Mouse (Mus musculus) gastrocnemius, postnatal 36 days (tissue): ENCODE results near the gene Utrn. TPM values are rescaled to one million over a fixed set of nuclear protein-coding genes. Genes with fewer than 3 reads are reported as not detected.

Experiments
- DNase-seq, 2 experiments: peaks; one replicate each; pipeline ENCODE4 v3.0.0; 2022
- intact Hi-C: fragments of 180-260 bp; cut with DNase I; formaldehyde crosslinking; loops from one replicate; pipeline ENCODE4 v1.15.1; 2025
- total RNA-seq, 2 experiments: library from RNA; stranded (reverse); gene quantifications; 2 replicates each; pipeline ENCODE4 v1.2.3; 2021

Utrn gene
- total RNA-seq, 2 experiments from 2014 or later, result 21.8 to 21.9 TPM

DNA sequence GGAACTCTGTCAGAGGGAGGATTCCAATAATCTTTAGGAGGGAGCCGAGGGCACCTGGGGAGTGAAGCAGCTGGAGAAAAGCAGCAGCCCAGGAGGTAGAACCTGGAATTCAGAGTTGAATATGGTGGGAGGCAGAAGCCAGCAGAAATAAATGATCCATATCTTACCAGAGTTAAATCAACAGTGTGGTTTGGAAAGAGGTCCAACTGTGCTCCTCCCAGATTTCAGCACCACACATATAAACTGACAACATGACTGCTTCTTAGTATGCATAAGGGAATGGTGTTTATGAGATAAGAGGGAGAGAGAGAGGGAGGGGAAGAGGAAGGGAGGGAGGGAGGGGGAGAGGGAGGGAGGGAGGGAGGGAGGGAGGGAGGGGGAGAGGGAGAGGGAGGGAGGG, 163.2 kb downstream of the Utrn start:
- intact Hi-C loops, result no loop called here
- no peak for DNase-seq

DNA sequence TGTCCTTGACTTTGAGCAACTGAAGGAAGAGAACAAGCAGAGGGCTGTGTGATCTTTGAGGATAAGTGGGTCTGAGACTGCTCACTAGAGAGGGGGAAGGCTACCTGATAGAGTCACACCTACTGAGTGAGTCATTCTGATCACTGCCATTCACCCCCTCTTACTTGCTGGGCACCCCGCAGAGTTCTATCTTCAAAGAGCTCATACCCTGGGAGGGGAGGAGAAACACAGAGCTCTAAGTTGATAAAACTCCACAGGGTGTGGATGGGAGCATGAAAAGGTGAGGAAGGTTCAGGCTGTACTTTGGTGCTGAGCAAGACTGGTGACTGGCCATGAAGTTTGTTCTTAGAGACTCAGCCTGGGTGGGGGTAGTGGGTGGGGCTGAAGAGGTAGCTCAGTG, 164.9 kb downstream of the Utrn start:
- no peak for DNase-seq
- intact Hi-C loops, result no loop called here

DNA sequence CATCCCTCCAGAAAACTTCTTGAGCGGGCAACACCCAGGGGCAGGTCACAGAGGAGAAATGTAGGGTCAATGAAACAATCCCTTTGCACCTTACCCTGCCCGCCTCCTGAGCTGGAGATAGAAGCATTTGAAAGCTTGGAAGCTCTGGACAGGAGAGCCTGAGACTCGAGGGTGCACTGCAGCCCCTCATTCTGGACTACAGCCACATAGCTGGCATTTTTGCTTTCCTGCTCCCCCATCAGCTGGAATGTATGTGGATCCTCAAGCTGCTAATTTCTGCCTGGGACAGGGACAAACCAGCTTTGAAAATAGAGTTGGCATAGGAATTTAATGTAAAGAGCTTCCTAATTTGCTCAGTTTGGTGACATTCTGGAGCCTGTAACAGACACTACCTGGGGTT, 165.6 kb downstream of the Utrn start:
- DNase-seq, result no peak
- intact Hi-C loops, result no loop called here

DNA sequence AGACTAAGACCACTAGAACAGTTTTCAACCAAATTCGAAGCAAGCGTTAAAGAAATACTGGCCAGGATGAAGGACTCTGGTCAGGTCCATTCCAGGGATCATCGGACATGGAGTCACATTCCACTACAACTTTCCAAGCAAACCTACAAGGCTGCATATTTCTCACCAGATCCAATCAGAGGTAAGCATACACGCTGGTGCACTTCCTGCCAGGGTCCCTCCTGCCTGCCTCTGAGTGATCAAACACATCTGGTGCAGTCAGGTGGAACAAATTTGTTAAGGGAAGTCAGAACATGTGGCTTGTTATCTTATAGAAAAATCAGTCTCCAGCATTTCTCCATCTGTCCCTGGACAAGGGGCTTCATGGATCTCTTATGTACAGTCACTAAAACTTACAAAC, 167.0 kb downstream of the Utrn start:
- intact Hi-C loops, result no loop called here
- DNase-seq, result no peak

DNA sequence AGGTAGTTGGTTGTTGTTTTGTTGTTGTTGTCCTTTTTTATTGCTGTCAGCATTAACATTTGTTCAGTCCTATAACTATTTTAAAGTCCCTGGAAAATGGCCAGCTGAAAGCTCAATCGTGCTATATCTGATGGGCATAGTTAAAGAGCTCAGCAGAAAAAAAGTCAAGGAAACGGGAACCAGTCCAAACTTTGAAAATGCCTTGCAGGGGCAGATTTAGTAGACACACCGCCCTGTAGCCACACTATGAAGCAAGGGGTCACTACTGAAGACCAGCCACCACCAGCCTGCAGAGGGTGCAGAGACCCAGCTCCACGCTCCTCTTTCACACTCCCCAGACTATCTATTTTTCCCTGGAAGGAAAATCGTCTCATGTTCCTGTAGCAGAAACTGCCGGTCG, 167.5 kb downstream of the Utrn start:
- intact Hi-C loops, result no loop called here
- DNase-seq, result no peak

DNA sequence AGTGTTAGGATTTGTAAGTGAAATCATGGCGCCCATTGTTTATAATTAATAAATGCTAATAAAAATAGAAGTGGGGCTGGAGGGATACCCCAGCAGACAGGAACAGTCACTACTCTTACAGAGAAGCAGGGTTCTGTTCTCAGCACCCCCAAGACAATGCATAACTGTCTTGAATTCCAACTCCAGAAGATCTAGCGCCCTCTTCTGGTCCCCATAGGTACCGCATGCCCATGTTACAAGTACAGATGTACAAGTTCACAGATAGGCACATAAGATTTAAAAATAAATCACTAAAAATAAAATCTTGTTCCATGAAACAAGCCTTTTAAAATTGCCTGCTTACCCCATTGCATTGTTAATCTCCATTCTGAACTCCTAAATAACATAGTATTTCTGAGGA, 168.6 kb downstream of the Utrn start:
- no peak for DNase-seq

DNA sequence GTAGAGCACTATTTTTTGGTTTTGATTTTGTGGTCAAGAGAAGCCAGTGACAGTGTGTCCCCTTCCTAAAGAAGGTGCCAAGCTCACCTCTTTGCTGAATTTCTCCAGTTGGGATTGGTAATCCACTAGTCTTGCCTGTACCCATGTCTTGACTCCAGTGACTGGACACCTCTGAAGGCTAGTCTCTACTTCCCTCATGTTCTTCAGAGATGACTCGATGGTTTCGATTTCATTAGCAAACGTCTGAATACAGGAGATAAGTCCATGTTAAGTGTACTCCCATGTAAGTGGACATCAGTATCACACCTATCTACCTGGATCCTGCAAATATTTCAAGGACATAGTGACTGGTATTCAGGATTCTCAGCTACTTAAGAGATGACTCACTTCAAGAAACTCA, 171.3 kb downstream of the Utrn start:
- no peak for DNase-seq
- intact Hi-C loops, result no loop called here

More for the DNA sequence above, 168.6 kb downstream of the Utrn start:
- intact Hi-C loops, result no loop called here

DNA sequence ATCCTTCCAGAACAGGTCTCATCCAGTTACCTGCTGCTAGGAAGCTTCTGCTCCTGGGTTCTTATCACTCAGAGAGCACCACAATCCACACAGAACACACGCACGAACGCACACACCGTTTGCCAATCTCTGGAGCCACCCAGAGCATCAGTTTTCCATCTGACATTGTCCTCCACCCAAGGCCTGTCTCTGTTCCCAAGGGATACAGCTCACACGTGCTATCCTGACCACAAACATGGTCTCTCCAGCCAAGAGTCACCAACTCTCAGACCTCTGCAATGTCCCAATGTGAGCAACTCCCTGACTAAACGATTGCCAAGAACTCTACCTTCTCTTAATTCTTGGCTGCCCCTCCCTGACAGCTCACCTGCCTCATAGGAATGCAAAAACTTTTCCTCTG, 172.5 kb downstream of the Utrn start:
- no peak for DNase-seq
- intact Hi-C loops, result no loop called here

DNA sequence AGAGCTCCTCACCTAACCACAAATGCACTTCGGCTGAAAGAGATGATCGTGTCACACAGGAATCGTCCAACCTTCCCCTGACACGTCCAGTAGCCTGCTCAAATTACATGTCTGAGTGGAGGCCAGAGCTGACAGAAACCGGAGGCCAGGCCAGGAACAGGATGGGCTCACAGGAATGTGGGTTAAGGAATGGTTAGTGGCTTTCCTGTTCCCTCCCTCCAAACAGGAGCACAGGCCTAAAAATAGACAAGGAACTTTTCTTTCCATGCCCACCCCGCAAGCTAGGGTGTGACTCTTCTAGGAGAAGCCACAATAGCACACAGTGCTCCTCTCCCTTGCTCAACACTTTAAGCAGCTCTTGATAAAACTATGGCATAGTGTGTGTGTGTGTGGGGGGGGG, 174.4 kb downstream of the Utrn start:
- DNase-seq, result peak; percentile 36 to 41

DNA sequence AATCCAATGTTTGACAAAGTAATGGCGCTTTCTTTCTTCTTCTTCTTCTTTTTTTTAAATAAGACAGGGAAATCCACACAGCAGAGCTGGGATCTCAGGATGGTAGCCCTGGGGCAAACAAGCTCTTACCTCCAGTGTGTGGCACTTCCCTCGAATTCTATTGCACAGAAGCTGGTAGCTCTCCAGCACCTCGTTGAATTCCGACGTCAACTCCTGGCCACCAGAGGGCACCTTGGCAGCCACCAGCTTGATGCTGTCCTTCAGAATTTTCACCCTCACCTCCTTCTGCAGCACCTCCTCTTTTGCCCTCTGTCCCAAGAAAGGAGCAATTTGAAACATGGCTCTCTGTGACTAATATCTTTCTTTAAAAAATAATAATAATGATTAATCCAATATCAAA, 178.6 kb downstream of the Utrn start:
- intact Hi-C loops, result loop anchor here (5.0 kb wide), 1 partner anchor 232 kb away; no protein-coding TSS in a partner anchor
- peak; percentile 45 to 56 for DNase-seq

More for the DNA sequence above, 174.4 kb downstream of the Utrn start:
- intact Hi-C loops, result loop anchor here (5.0 kb wide), 1 partner anchor 228 kb away; no protein-coding TSS in a partner anchor

DNA sequence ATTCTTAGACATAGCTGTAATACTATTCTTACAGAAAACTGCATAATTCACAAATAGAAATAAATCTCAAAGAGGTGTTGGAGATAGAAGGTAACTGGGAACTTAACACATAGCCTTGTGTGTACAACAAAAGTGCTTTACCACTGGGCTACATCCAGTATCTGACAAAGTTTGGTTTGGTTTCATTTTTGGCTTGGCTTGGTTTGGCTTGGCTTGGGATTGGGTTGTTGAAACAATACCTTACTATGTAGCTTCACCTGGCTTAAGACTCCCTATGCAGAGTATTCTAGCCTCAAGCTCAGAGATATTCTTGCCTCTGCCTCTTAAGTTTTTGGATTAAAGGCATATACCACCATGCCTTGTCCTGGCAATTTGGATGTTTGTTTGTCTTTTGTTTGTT, 183.5 kb downstream of the Utrn start:
- intact Hi-C loops, result loop anchor here (5.0 to 10.0 kb wide), 2 partner anchors 179 to 312 kb away; partner anchors contain the start of gene Utrn
- no peak for DNase-seq

DNA sequence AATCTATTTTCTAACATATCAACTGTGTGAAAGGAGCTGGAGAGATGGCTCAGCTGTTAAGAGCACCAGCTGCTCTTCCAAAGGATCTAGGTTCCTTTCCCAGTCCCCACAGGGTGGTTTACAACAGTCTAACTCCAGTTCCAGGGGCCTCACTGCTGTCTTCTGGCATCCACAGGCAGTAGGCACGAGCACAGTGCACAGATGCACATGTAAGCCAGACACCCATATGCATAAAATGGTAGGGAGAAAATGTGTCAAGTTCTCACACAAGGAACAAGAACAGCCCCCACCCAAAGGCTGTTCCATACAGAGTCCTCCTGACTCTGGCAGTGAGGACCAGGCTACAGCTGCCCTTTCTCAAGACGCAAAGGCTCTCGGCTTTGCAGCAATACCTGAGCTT, 185.1 kb downstream of the Utrn start:
- intact Hi-C loops, result loop anchor here (10.0 kb wide), 1 partner anchor 181 kb away; the partner anchor contains the start of gene Utrn

DNA sequence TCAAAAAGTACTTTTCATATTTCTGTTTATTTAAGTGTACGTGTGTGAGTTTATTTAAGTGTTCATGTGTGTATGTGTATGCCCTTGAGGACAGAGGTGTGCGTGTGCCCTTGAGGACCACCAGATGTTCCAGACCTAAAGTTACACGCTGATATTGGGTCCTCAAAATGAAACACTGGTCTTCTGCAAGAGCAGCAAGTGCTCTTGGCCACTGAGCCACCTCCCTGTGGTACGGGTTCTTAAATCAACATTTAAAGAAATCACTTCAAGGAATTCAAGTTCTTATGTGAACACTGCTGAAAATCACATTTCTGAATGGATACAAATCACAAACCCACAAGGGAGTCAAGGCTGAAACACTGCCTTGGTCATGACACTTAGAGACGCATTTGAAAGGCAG, 195.9 kb downstream of the Utrn start:
- intact Hi-C loops, result no loop called here
- no peak for DNase-seq

More for the DNA sequence above, 185.1 kb downstream of the Utrn start:
- no peak for DNase-seq

DNA sequence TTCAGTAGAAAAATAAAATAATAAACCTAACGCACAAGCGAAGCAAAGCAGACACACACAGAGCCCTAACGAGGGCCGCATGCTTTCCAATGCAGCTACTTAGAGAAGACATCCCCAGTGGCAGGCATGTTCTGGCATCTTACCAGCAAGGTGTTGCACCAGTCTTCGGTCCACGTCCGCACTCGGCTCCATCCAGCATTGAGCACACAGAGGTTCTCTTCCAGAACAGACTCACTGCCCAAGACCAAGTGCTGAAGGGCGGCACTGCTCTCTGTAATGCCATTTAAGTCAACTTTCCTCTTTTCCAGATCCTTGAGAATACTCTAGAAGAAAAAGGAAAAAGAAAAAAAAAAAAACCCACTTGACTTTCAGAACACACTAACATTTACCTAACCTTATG, 197.6 kb downstream of the Utrn start:
- intact Hi-C loops, result no loop called here
- DNase-seq, result no peak

DNA sequence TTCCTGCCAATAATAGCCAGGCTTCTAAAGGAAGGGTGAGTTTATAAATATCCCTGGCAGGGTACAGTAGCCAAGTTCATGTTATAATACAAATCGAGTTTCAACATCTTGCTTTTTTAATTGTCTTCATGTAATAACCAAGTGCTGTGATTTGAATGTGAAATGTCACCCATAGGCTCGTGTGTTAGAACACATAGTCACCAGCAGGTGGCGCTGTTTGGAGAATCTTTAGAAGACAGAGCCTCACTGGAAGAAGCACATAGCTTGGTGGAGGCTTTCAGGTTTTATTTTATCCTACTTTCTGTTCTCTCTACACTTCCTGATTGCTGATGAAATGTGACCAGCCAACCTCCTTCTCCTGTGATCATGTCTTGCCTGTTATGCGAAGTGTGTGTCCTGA, 207.1 kb downstream of the Utrn start:
- intact Hi-C loops, result no loop called here
- no peak for DNase-seq

DNA sequence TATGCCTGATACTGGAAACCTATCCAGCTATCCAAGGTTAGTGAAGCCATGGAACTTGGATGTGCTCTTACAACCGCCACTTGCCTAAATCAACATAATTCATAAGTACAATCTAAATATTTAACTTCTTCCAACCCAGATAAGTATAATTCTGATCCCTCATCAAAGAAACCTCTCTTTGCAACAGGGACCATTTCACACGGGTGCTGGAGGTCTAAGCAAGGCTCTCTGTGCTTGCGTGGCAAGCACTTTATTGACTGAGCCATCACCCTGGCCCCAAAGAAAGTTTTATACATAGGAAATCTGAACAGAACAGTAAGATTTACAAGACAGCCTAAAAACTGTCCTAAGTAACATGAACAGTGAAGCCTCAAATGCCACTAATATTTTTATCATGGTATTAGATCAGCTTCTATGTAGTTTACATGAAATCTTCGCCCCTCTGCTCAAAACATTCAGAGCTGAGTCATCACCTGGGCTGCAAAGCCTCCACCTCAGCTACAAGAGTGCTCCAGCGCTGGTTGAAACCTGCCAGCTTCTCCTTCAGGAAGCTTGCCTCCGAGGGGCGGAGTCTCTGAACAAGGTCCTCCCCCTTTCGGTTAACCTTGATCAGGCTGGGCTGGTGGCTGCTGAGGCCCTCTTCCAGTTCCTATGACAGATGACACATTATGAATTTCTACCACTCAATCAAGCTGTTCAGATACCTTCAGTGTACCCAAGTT, 211.0 kb downstream of the Utrn start:
- DNase-seq, result no peak
- intact Hi-C loops, result no loop called here

DNA sequence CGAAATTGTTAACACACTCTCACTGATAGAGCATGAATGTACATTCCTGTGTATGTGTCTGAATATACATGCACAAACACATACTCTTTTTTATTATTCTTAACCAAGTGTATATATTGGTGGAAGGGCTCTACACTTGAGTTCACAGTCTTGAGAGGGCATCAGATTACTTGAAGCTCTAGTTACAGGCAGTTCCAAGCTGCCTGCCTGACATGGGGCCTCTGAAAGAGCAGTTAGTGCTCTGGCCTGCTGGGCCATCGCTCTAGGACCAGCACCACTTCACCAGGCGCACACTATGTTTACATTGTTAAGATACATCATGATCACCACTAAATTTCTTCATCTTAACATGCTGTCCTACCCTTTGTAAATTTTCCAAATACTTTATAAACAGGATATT, 216.2 kb downstream of the Utrn start:
- no peak for DNase-seq
- intact Hi-C loops, result no loop called here

DNA sequence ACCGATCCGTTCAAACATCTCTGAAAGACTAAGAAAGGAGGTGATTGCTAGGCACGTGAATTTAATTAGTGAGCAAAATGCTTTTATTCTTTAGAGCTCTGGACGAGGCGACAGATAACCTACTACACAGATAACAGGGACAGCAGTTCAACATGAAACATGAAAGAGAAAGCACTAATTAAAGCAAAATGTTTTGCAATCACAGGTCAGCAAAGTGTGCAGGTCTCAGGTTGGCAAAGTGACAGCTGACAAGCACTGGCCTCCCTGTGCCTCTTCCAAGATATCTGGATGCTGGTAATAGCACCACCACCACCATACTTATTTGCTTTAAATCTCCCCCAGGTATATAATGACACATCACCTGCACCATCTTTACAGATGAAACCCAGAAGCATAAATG, 223.0 kb downstream of the Utrn start:
- no peak for DNase-seq
- intact Hi-C loops, result no loop called here

DNA sequence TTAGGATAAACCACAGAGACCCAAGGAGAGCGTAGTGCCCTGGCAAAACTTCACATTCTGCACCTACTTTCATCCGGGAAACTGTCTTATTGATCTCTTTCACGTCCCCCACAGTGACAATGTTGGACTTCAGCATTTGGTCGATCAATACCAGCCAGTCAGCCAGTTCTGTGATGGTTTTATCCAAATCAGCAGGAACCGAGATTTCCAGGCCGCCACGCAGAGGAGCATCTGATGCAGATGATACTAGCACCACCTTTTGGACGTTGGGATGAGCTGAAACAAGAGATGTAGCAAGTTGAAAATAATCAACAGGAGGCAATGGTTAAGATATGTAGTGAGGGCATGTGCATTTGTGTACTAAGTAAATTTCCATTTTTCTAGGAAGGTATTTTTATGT, 225.8 kb downstream of the Utrn start:
- no peak for DNase-seq
- intact Hi-C loops, result no loop called here

DNA sequence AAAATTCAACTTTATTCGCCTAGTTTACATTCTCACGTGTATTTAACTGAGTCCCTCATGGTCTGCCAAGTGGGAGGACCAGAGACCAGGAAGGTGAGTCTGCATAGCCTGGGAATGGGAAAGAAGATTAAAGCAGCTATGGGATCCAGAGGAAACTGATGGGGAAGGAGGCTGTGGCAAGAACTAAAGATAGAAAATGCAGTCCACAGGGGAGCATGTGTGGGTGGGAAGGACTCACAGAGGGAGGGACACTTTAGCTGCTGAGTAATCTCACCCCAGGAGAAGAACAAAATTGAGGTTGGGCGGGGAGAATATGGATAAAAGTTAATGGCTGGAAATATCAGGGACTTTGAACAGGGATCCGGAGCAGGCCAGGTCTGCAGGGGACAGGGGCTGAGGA, 229.5 kb downstream of the Utrn start:
- intact Hi-C loops, result no loop called here
- no peak for DNase-seq

DNA sequence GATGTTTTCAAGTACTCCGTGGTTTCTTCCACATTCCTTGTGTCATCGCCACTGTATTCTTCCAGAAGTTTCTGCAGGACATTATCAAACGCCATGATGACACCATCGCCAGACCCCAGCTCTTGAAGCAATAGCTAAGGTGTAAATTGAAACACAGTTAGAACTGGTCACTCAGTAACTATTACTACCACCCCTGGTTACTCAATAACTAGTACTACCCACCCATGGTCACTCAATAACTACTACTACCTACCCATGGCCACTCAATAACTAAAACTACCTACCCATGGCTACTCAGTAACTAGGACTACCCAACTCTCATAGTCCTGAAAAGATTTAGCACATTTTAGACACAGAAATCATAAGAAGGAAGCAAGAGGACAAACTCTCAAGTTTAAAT, 235.2 kb downstream of the Utrn start:
- intact Hi-C loops, result no loop called here
- no peak for DNase-seq

DNA sequence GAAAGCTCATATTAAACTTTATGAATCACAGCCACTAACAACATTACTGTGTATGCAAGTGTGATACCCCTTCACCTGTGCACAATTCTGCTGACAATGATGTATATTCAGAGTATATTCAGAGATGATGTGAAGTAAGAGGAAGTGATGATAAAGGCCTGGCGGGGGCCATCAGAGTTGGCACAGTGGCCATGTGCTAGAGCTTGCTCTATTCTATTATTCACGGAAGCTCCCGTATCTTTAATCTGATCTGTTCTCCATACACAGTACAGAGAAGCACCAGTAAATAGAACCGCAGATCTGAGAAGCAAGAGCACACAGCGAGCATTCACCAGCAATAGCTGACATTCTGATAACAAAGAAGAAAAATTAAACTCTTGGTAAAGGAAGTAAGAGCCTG, 238.2 kb downstream of the Utrn start:
- intact Hi-C loops, result no loop called here
- no peak for DNase-seq

DNA sequence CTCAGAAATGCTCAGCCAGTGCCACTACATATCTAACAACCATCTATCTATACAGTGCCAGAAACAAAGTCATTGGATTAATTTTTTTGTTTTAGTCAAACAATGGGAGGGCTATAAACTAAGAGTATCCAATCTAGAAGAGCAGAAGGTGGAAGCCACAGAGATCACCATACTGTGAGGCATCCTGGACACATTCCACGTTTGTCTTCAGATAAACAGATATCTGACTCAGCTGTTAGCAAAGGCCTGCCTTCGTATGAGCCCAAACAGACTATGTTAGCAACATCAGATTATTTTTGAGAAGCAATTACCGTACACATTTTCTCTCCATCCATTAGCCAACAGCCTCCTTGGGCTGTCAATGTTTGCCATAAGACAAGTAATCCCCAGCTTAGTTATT, 250.8 kb downstream of the Utrn start:
- DNase-seq, result no peak
- intact Hi-C loops, result no loop called here
